Mouse (Mus musculus) olfactory bulb, adult 2 months (tissue): Measurements from ENCODE around the gene Dctn3.

Experiments used
- CTCF ChIP-seq: fragments of 200-500 bp; IDR thresholded peaks from 2 replicates; pipeline ENCODE4 v1.5.1; 2012; ENCODE audit warnings: low read depth, mild to moderate bottlenecking, low read length, moderate library complexity; ENCODE audit not compliant: insufficient read depth
- POLR2A ChIP-seq: fragments of 200-500 bp; IDR thresholded peaks from 2 replicates; pipeline ENCODE4 v1.6.1; 2012; ENCODE audit warnings: mild to moderate bottlenecking, low read depth, low read length, moderate library complexity; ENCODE audit not compliant: insufficient read depth

DNA sequence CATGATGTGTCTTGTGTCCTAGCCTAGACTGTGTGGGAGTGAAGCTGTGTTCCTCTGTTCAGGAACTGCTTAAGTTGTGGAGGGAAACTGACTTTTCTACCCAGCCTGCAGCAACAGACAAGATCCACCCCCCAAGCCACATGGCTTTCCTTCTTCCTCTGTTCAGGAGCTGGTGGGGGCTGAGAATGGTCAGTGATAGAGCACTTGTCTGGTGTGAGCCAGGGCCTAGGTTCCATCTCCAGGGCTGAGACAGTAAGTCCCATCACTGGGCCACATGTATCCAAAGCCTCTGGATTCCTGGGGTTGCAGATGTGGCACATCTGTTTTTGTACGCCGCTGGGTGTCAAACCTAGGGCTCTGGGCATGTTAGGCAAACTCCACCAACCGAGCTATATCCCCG, 37.9 kb upstream of the Dctn3 start:
- TF ChIP-seq CTCF (no peak), POLR2A (no peak)
